Mouse (Mus musculus) E14TG2a.4 (cell line): ENCODE measurements at regions not wholly inside any gene's neighbourhood (a gene's known extent, or its start where the extent isn't known, plus 50 kb on each side); places are given as distances from the start of the nearest gene placed in this dataset.

Source experiments
- H3K27me3 ChIP-seq: 2 replicates; pipeline ENCODE4 v1.6.1; 2014; ENCODE audit warnings: low read length, control low read depth; ENCODE audit not compliant: insufficient read depth
- H3K36me3 ChIP-seq: 2 replicates; pipeline ENCODE4 v1.6.1; 2014; ENCODE audit warnings: low read length, control low read depth; ENCODE audit not compliant: insufficient read depth
- H3K4me1 ChIP-seq: replicated peaks from 2 replicates; pipeline ENCODE4 v1.6.1; 2014; ENCODE audit warnings: low read depth, low read length, control low read depth
- H3K4me3 ChIP-seq: replicated peaks from 2 replicates; pipeline ENCODE4 v1.5.1; 2014; ENCODE audit warnings: mild to moderate bottlenecking, low read length
- H3K9me3 ChIP-seq: 2 replicates; pipeline ENCODE4 v1.6.1; 2014; ENCODE audit warnings: low read length, control low read depth
- CTCF ChIP-seq: conservative IDR thresholded peaks from 2 replicates; pipeline ENCODE4 v1.5.1; 2014; ENCODE audit warnings: low read length
- NANOG ChIP-seq: IDR thresholded peaks from 2 replicates; pipeline ENCODE4 v1.6.1; 2014; ENCODE audit warnings: borderline replicate concordance, low read length, mixed read lengths
- POU5F1 ChIP-seq: IDR thresholded peaks from 2 replicates; pipeline ENCODE4 v1.6.1; 2014; ENCODE audit warnings: low read length, borderline replicate concordance

GRCm38 (mm10) chr3:69953674-69954329 is 53.6 kb upstream of the Otol1 start:
- Histone ChIP-seq H3K4me1 (no peaks in the 10 kb centered on the region), H3K27me3 (no peaks in the 10 kb centered on the region), H3K36me3 (no peaks in the 10 kb centered on the region), H3K9me3 (peaks cover 71% of the 10 kb centered on the region), H3K4me3 (no peak overlapping the region)
- TF ChIP-seq CTCF (no peak), NANOG (no peak)

- Histone ChIP-seq H3K9me3 (peaks cover 13% of the 10 kb centered on the region), H3K27me3 (no peaks in the 10 kb centered on the region), H3K4me1 (no peaks in the 10 kb centered on the region), H3K4me3 (no peak overlapping the region), H3K36me3 (no peaks in the 10 kb centered on the region)
- TF ChIP-seq CTCF (no peak), POU5F1 (no peak), NANOG (no peak)
Measured at GRCm38 (mm10) chr3:69922792-69923418, 63.2 kb upstream of the Sptssb start.

DNA sequence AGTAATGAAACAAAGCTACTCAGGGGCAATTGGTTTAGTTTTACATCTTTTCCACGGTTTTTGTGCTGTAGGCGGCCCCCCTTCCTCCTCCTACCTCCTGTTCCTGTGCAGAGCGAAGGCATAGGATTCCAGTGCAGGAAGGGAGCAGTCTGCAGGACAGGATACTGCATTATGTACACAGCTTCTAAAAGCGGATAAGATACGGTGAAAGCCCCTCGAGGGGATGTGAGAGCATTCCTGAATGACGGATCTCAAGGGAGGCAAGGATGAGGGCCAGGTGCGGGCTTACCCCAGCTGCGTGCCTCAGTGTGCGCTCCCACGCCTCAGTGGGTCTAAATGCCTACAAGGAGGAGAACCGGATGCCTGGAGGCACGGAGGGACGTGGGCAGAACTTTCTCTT is 53.1 kb upstream of the Sptssb start:
- TF ChIP-seq NANOG (no peak), POU5F1 (no peak), CTCF (no peak)
- no peaks in the 10 kb centered on the region for H3K36me3 ChIP-seq
- H3K4me1 ChIP-seq = no peaks in the 10 kb centered on the region
- no peaks in the 10 kb centered on the region for H3K9me3 ChIP-seq
- no peaks in the 10 kb centered on the region for H3K27me3 ChIP-seq
- H3K4me3 ChIP-seq = no peak overlapping the region

DNA sequence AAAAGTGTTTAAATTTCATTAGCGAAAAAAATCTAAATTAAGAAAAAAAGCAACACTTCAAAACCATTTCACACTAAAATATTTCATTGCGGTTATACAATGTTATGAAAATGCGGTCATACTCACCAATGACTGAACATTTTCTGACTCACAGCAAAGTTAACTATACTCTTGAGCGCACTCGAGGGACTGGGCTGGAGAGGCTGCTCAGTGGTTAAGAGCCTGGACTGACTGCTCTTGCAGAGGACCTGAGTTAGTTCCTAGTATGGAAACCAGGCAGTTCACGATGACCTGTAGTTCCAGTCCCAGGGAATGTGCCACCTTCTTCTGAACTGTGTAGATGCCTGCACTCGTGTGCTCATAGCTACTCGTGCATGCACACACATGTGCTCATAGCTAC is 50.3 kb upstream of the Sptssb start:
- no peaks in the 10 kb centered on the region for H3K9me3 ChIP-seq
- TF ChIP-seq POU5F1 (no peak), NANOG (no peak), CTCF (no peak)
- no peak overlapping the region for H3K4me3 ChIP-seq
- no peaks in the 10 kb centered on the region for H3K4me1 ChIP-seq
- no peaks in the 10 kb centered on the region for H3K27me3 ChIP-seq
- no peaks in the 10 kb centered on the region for H3K36me3 ChIP-seq
